8 mouse cellular contexts compared by ENCODE assay signal in genomic region chr15:25959375-25959774, GRCm38 (mm10). TPM values are rescaled to one million over a fixed set of nuclear protein-coding genes. Genes with fewer than 3 reads are reported as not detected.
A peak's percentile ranks its signal among the peaks of the same experiment; 100 is the strongest.
DNase-seq lines count a peak whose midpoint lies in the region; ATAC-seq and TF ChIP-seq lines count a peak whose summit lies in the region.

No protein-coding gene starts in this region.

- no peaks in the 10 kb centered on the region for H3K36me3 ChIP-seq in hindbrain, embryonic 13.5 days
- no peaks in the 10 kb centered on the region for H3K36me3 ChIP-seq in stomach, postnatal 0 days (ENCODE audit: control insufficient read depth, insufficient read depth, low read length)

- TF ChIP-seq CTCF in lung, adult 2 months (IDR thresholded peaks at IDR 0.05; ENCODE audit: insufficient read depth, low read length), result 0 out of 2 replicates have a peak, but pooled peaks have one; percentile 6
- TF ChIP-seq CTCF in stomach, postnatal 0 days (IDR thresholded peaks at IDR 0.05; ENCODE audit: low read depth), result peak; percentile 81

- WGBS in lung, adult 2 months, result 32% methylated on average over 5 of the region's 5 CpGs
- WGBS in hindbrain, embryonic 13.5 days, result 42% methylated on average over 5 of the region's 5 CpGs
- 20% methylated on average over 5 of the region's 5 CpGs for WGBS in stomach, postnatal 0 days

- no peaks in the 10 kb centered on the region for H3K27me3 ChIP-seq in hindbrain, embryonic 13.5 days
- no peaks in the 10 kb centered on the region for H3K27me3 ChIP-seq in stomach, postnatal 0 days (ENCODE audit: control insufficient read depth, insufficient read depth, low read length)

- no peak overlapping the region for H3K4me3 ChIP-seq in lung, adult 2 months (replicated peaks; ENCODE audit: extremely low read depth, low read depth, low read length)
- H3K4me3 ChIP-seq in hindbrain, embryonic 13.5 days, result no peak overlapping the region
- H3K4me3 ChIP-seq in stomach, postnatal 0 days (ENCODE audit: low read depth, low read length), result no peak overlapping the region

- H3K9me3 ChIP-seq in hindbrain, embryonic 13.5 days, result no peaks in the 10 kb centered on the region
- H3K9me3 ChIP-seq in stomach, postnatal 0 days (ENCODE audit: control insufficient read depth, low read length), result no peaks in the 10 kb centered on the region

- H3K27ac ChIP-seq in hindbrain, embryonic 13.5 days, result no peak overlapping the region
- H3K27ac ChIP-seq in stomach, postnatal 0 days (replicated peaks), result no peak overlapping the region

- peaks cover 5% of the 10 kb centered on the region; the same call in 1 of the 2 replicates for H3K4me1 ChIP-seq in lung, adult 2 months (ENCODE audit: control insufficient read depth, insufficient read depth, low read length)
- H3K4me1 ChIP-seq in hindbrain, embryonic 13.5 days (replicated peaks), result peaks cover 10% of the 10 kb centered on the region
- no peaks in the 10 kb centered on the region for H3K4me1 ChIP-seq in stomach, postnatal 0 days (replicated peaks; ENCODE audit: control insufficient read depth, insufficient read depth)

- peak; percentile 21 for DNase-seq in adrenal gland, adult 2 months
- DNase-seq in adrenal gland, adult 8-10 months, result no peak
- DNase-seq in lung, adult 2 months, result no peak
- DNase-seq in lung, adult 18-20 months, result no peak
- DNase-seq in lung, postnatal 10 days, result peak; percentile 57
- no peak for DNase-seq in stomach, postnatal 0 days (ENCODE audit: low spot score)
- DNase-seq in T-cell, adult 2 months (ENCODE audit: low spot score), result no peak

- peak; percentile 84 for ATAC-seq in hindbrain, embryonic 13.5 days (ENCODE audit: low FRiP score)
- peak; percentile 93 for ATAC-seq in stomach, postnatal 0 days (ENCODE audit: low FRiP score, low TSS enrichment)

- H3K9ac ChIP-seq in hindbrain, embryonic 13.5 days, result no peak overlapping the region
- H3K9ac ChIP-seq in stomach, postnatal 0 days (ENCODE audit: low read length), result no peak overlapping the region

- TF ChIP-seq POLR2A in lung, adult 2 months (IDR thresholded peaks at IDR 0.05; ENCODE audit: borderline replicate concordance, extremely low read depth, low read depth, low read length), result no peak

- no peak overlapping the region for H3K4me2 ChIP-seq in hindbrain, embryonic 13.5 days
- no peak overlapping the region for H3K4me2 ChIP-seq in stomach, postnatal 0 days (replicated peaks; ENCODE audit: low read depth)

- TF ChIP-seq EP300 in stomach, postnatal 0 days (optimal IDR thresholded peaks at IDR 0.05), result no peak

RNA-seq across cellular contexts. Expression of gene Zfp622, which starts 24.8 kb away (rescaled TPM):
- total RNA-seq in adrenal gland, adult 2 months (2021), result 10 to 100 TPM; 30.1 to 40.1 TPM
- polyA plus RNA-seq in adrenal gland, adult 2 months (2012; rRNA removed), result 26.8 TPM in 2 replicates
- total RNA-seq in adrenal gland, adult 8-10 months (2022), result 10 to 100 TPM; 34.6 to 48.9 (median 45.5) TPM
- 13.6 and 17.5 TPM in 2 replicates for polyA plus RNA-seq in lung, adult 2 months (2012; rRNA removed)
- polyA plus RNA-seq in hindbrain, embryonic 13.5 days (2015; fragmentation: Nextera tagmentation; extraction: Ambion mirVana), result 34.5 and 35.9 TPM in 2 replicates
- 20.1 and 24.9 TPM in 2 replicates for polyA plus RNA-seq in stomach, postnatal 0 days (2015; fragmentation: Nextera tagmentation; extraction: Ambion mirVana)

Comparison
In these comparisons a context has a peak if more than half of its experiments do, and no peak if none do; other contexts are left out.
1. DNase-seq: peak in adrenal gland, adult 2 months (single experiment) and lung, postnatal 10 days (single experiment); none in adrenal gland, adult 8-10 months (single experiment), lung, adult 2 months (single experiment), lung, adult 18-20 months (0 of 2), stomach, postnatal 0 days (single experiment) and T-cell, adult 2 months (single experiment).